Mouse (Mus musculus) intestine, embryonic 14.5 days (tissue): ENCODE measurements around the gene Cdc42se2. TPM values are rescaled to one million over a fixed set of nuclear protein-coding genes. Genes with fewer than 3 reads are reported as not detected.
A peak's percentile ranks its signal among the peaks of the same experiment; 100 is the strongest.

Experiments
- ATAC-seq: fragments of 200-750 bp; cut with Nextera tagmentation; replicated peaks from 2 replicates; pipeline ENCODE4 v1.8.0; 2017; ENCODE audit warnings: low read depth, moderate number of reproducible peaks, moderate TSS enrichment, moderate library complexity; ENCODE audit not compliant: low FRiP score, low TSS enrichment
- DNase-seq: peaks from one replicate; pipeline ENCODE4 v3.0.0-alpha.2; 2018; ENCODE audit warnings: low spot score
- H3K27ac ChIP-seq: fragments of 300-500 bp; sonication (generic); 2 replicates; pipeline ENCODE4 v1.5.1; 2014; ENCODE audit warnings: low read depth, mild to moderate bottlenecking, control low read depth
- H3K27me3 ChIP-seq: fragments of 300-500 bp; sonication (generic); replicated peaks from 2 replicates; pipeline ENCODE4 v1.6.1; 2014; ENCODE audit warnings: low read length, control low read depth; ENCODE audit not compliant: control insufficient read depth, insufficient read depth
- H3K36me3 ChIP-seq: fragments of 300-500 bp; sonication (generic); 2 replicates; pipeline ENCODE4 v1.6.1; 2014; ENCODE audit warnings: low read length, control low read depth; ENCODE audit not compliant: control insufficient read depth, insufficient read depth
- H3K4me1 ChIP-seq: fragments of 300-500 bp; sonication (generic); replicated peaks from 2 replicates; pipeline ENCODE4 v1.6.1; 2014; ENCODE audit warnings: low read length, control low read depth, mixed read lengths; ENCODE audit not compliant: control insufficient read depth, insufficient read depth
- H3K4me2 ChIP-seq: fragments of 300-500 bp; sonication (generic); 2 replicates; pipeline ENCODE4 v1.6.1; 2014; ENCODE audit warnings: low read length
- H3K4me3 ChIP-seq: fragments of 300-500 bp; sonication (generic); 2 replicates; pipeline ENCODE4 v1.5.1; 2014; ENCODE audit warnings: low read depth, low read length, control low read depth, mixed read lengths
- H3K9ac ChIP-seq: fragments of 300-500 bp; sonication (generic); 2 replicates; pipeline ENCODE4 v1.6.1; 2014; ENCODE audit warnings: mild to moderate bottlenecking, low read length
- H3K9me3 ChIP-seq: fragments of 300-500 bp; sonication (generic); 2 replicates; pipeline ENCODE4 v1.6.1; 2016; ENCODE audit warnings: low read length, control low read depth; ENCODE audit not compliant: control insufficient read depth
- WGBS: fragments of 180-500 bp; shearing (Covaris S2); extraction: QIAGEN DNeasy Blood & Tissue Kit; methylation state at CpG from one replicate; pipeline ENCODE4 v1.1.7; 2014; 5-methylcytosine and 5-hydroxymethylcytosine counted together
- polyA plus RNA-seq: library from polyadenylated mRNA; unstranded; fragments of >200 nt; fragmentation: Nextera tagmentation; extraction: Ambion mirVana; gene quantifications from 2 replicates; pipeline ENCODE4 v1.2.1, GENCODE M21; 2014

Gene Cdc42se2
- polyA plus RNA-seq, 1 experiment from 2014 or later, result 81.5 TPM

DNA sequence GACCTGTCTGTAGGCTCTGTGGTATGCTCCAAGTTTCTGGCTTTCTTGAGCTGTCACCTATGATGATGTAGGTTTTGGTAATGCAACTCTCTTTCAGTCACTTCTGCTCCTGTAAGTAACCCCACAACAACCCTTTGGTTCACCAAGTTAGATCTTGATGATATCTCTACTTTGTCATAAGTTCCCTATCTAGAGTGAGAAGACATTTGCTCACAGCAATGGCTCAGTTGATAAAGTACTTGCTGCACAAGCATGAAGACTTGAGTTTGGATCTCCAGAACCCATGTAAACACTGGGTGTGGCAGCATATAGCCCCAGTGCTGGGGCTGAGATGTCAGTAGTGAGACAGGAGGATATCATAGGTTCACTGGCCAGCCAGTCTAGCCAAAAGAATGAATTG lies 28.2 kb upstream of the Cdc42se2 start:
- no peaks in the 10 kb centered on the region for H3K36me3 ChIP-seq
- no peak overlapping the region for H3K4me3 ChIP-seq
- no peaks in the 10 kb centered on the region for H3K27me3 ChIP-seq
- no peak overlapping the region for H3K4me2 ChIP-seq
- DNase-seq, result no peak
- no peak overlapping the region for H3K9ac ChIP-seq
- ATAC-seq, result no peak
- no peaks in the 10 kb centered on the region for H3K4me1 ChIP-seq
- H3K27ac ChIP-seq, result no peak overlapping the region
- H3K9me3 ChIP-seq, result no peaks in the 10 kb centered on the region

DNA sequence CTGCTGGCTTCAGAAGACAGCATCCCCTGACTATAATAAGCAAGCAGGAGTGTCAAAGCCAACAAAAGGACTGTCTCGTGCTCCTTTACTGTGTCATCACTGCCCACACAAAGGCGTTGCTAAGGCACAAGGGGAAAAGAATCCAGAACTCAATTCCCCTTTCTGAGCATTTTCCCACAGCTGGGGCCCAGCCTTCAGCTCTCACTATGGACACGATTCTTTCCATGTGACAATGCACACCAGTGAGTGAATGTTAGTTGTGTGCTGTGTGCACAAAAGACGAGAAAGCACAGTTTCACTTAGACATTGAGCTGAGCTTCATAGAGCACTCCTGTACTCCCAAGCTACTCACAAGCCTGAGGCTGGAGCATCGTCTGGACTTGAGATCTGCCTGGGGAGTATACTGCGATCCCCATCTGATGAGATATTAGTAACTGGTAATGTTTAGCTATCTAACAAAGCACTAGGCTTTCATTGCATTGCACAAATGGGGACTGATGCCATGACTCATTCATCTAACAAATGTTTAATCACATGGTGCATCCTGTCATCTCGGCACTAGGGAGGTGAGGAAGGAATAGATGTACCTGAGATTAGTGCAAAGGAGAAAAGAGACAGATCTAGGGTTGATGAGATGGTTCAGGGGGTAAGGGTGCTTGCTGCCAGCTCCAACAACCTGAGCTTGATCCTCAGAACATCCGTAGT lies 25.5 kb upstream of the Cdc42se2 start:
- DNase-seq (no peak), ATAC-seq (no peak)
- Histone ChIP-seq H3K27me3 (no peaks in the 10 kb centered on the region), H3K9me3 (no peaks in the 10 kb centered on the region), H3K36me3 (no peaks in the 10 kb centered on the region), H3K27ac (no peak overlapping the region), H3K4me2 (no peak overlapping the region), H3K9ac (no peak overlapping the region), H3K4me1 (no peaks in the 10 kb centered on the region), H3K4me3 (no peak overlapping the region)
- WGBS, result 65% methylated on average over 8 of the region's 8 CpGs

DNA sequence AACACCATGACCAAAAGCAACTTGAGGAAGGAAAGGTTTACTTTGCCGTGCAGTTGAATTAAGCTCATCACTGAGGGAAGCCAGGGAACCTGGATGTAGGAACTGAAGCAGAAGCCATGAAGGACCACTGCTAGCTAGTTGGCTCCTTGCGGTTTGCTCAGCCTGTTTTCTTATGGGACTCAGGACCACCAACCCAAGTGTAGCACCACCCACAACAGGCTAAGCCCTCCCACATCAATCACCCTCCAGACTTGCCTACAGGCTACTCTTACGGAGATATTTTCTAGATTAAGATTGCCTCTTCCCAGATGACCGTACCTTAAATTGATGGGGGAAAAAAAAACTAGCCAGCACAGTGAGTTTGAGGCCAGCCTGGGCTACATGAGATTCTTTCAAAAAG lies 24.8 kb upstream of the Cdc42se2 start:
- ATAC-seq, result no peak

DNA sequence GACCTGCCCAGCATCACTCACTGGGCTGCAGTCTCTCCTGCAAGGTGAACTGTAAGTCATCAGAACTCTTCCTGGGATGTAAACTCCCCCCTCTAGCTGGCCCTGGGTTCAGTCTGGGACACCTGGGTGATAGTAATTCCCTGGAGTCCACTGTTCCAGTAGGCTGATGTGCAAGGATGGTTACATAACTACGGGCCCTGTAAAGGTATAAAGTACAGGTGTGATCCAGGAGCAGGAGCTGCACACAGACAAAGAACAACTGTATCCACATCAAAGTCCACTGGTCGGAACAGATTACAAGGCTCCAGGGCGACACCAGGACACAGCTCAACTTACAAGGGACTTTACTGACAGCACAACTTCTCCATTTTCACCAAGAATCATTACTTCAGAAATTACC lies 23.6 kb upstream of the Cdc42se2 start:
- WGBS, result 65% methylated on average over 3 of the region's 3 CpGs
- no peak overlapping the region for H3K4me3 ChIP-seq
- no peak overlapping the region for H3K9ac ChIP-seq
- no peak overlapping the region for H3K27ac ChIP-seq
- DNase-seq (no peak), ATAC-seq (0 out of 2 replicates have a peak, but pooled peaks have one; percentile 53)
- no peaks in the 10 kb centered on the region for H3K27me3 ChIP-seq
- H3K4me1 ChIP-seq, result no peaks in the 10 kb centered on the region
- no peaks in the 10 kb centered on the region for H3K9me3 ChIP-seq
- H3K4me2 ChIP-seq, result no peak overlapping the region
- H3K36me3 ChIP-seq, result no peaks in the 10 kb centered on the region

More for the DNA sequence above, 24.8 kb upstream of the Cdc42se2 start:
- no peak overlapping the region for H3K27ac ChIP-seq
- no peak for DNase-seq
- H3K9me3 ChIP-seq, result no peaks in the 10 kb centered on the region
- no peak overlapping the region for H3K4me2 ChIP-seq
- 66% methylated on average over 4 of the region's 4 CpGs for WGBS
- no peaks in the 10 kb centered on the region for H3K36me3 ChIP-seq
- H3K4me3 ChIP-seq, result no peak overlapping the region
- H3K4me1 ChIP-seq, result no peaks in the 10 kb centered on the region
- no peak overlapping the region for H3K9ac ChIP-seq
- no peaks in the 10 kb centered on the region for H3K27me3 ChIP-seq

DNA sequence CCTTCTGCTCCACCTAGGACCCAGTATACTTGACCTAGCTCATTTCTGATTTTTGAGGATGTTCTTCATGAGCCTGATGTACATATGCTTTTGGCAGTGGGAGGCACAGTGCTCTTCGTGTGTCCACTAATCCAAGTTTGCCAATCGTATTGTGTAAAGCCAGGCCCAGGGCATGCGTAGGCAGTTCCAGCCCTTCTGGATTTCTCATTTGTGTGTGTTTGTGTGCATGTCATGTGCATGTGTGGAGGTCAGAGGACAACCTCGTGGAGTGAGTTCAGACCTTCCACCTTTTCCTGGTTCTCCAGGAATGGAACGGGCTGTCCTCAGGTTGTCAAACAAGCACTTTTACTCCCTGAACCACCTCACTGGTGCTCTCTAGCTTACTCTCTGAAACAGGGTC lies 22.1 kb upstream of the Cdc42se2 start:
- H3K4me1 ChIP-seq, result no peaks in the 10 kb centered on the region
- WGBS, result 78% methylated on average over 5 of the region's 5 CpGs

DNA sequence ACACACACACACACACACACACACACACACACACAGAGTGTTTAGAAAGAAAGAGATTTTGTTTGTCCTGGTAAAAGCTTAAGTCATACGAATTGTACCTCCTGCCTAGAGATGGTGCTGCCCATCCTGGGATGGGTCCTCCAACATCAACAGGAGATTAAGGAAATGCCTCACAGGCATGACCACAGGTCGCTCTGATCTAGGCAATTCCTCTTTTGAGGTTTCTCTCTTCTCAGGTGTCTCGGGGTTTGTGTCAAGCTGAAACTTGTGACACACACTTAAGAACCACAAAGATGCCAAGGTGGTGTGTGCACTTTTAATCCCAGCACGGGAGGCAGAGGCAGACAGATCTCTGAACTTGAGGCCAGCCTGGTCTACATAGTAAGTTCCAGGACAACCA lies 20.7 kb upstream of the Cdc42se2 start:
- H3K4me1 ChIP-seq, result no peaks in the 10 kb centered on the region
- H3K27ac ChIP-seq, result no peak overlapping the region
- H3K9me3 ChIP-seq, result no peaks in the 10 kb centered on the region
- no peak for DNase-seq
- WGBS, result 82% methylated on average over 4 of the region's 4 CpGs
- no peak overlapping the region for H3K4me2 ChIP-seq
- H3K9ac ChIP-seq, result no peak overlapping the region
- no peaks in the 10 kb centered on the region for H3K27me3 ChIP-seq
- H3K36me3 ChIP-seq, result no peaks in the 10 kb centered on the region
- H3K4me3 ChIP-seq, result no peak overlapping the region
- no peak for ATAC-seq

More for the DNA sequence above, 22.1 kb upstream of the Cdc42se2 start:
- Histone ChIP-seq H3K4me2 (no peak overlapping the region), H3K9ac (no peak overlapping the region), H3K4me3 (no peak overlapping the region), H3K27me3 (no peaks in the 10 kb centered on the region), H3K9me3 (no peaks in the 10 kb centered on the region), H3K27ac (no peak overlapping the region), H3K36me3 (no peaks in the 10 kb centered on the region)
- DNase-seq (no peak), ATAC-seq (no peak)

DNA sequence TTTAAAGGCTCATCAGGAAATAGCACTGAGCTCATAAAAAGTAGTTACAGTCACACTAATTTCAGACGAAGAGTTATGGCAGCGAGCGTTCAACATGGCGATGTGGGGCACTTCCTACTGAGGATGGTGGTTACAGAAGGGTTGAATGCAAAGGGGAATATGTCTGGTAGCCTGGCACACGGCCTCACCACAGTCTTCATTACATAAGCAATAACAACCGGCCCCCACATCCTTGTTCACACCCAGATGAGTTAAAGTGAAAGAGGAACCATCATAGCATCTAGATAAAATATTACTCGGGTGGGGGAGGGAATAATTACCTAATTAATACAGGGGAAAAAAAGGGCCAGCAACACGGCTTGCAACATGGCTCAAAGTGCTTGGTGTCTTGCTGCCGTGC lies 20.2 kb upstream of the Cdc42se2 start:
- H3K9ac ChIP-seq, result no peak overlapping the region
- H3K9me3 ChIP-seq, result no peaks in the 10 kb centered on the region
- H3K27ac ChIP-seq, result no peak overlapping the region
- no peaks in the 10 kb centered on the region for H3K27me3 ChIP-seq
- WGBS, result 70% methylated on average over 9 of the region's 9 CpGs
- no peak overlapping the region for H3K4me2 ChIP-seq
- no peaks in the 10 kb centered on the region for H3K36me3 ChIP-seq
- DNase-seq (no peak), ATAC-seq (no peak)
- H3K4me3 ChIP-seq, result no peak overlapping the region
- H3K4me1 ChIP-seq, result no peaks in the 10 kb centered on the region

DNA sequence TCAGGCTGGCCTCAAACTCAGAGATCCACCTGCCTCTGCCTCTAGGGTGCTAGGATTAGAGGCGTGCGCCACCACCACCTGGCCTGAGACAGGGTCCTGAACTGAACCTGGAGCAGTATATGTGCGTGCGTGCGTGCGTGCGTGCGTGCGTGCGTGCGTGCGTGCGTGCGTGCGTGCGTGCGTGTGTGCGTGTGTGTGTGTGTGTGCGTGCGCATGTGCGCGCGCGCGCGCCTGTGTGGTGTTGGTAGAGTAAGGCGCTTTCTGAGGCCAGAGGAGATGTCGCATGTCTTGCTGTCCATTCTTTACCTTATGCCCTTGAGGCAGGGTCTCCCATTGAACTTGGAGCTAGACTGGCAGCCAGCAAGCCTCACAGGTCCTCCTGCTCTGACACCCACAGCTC lies 19.4 kb upstream of the Cdc42se2 start:
- H3K36me3 ChIP-seq, result no peaks in the 10 kb centered on the region
- no peaks in the 10 kb centered on the region for H3K4me1 ChIP-seq
- 90% methylated on average over 28 of the region's 28 CpGs for WGBS
- H3K9ac ChIP-seq, result no peak overlapping the region
- no peak for DNase-seq
- no peaks in the 10 kb centered on the region for H3K27me3 ChIP-seq
- no peak overlapping the region for H3K4me2 ChIP-seq
- H3K4me3 ChIP-seq, result no peak overlapping the region
- no peak overlapping the region for H3K27ac ChIP-seq
- ATAC-seq, result no peak
- H3K9me3 ChIP-seq, result no peaks in the 10 kb centered on the region

DNA sequence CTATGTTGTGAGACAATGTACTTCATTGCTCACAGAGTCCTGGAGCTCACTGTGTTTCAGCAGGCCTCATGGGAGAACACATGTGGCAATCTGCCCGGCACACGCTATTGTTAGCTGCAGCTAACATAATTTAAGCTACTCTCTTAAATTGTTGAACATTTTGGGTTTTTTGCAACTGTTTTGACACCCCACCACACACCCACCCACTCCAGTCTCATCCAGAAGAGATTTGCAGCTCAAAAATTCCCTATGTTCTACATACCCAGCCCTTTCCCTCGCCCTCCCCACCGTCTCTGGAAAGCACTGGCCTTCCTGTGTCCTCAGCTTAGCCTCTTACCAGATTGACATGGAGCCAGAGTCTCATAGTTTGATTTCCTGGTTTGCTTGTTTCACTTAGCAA lies 17.7 kb upstream of the Cdc42se2 start:
- H3K4me2 ChIP-seq, result no peak overlapping the region
- no peak overlapping the region for H3K4me3 ChIP-seq
- ATAC-seq, result no peak
- no peak overlapping the region for H3K9ac ChIP-seq
- H3K27me3 ChIP-seq, result no peaks in the 10 kb centered on the region
- no peak for DNase-seq
- no peaks in the 10 kb centered on the region for H3K9me3 ChIP-seq
- no peaks in the 10 kb centered on the region for H3K4me1 ChIP-seq
- 89% methylated on average over 4 of the region's 4 CpGs for WGBS
- no peaks in the 10 kb centered on the region for H3K36me3 ChIP-seq
- H3K27ac ChIP-seq, result no peak overlapping the region
